Mouse (Mus musculus) thymus, adult 2 months (tissue): ENCODE measurements around the gene Hrct1.

ENCODE experiments used
- CTCF ChIP-seq: fragments of 200-500 bp; IDR thresholded peaks from 2 replicates; pipeline ENCODE4 v1.5.1; 2012; ENCODE audit warnings: mild to moderate bottlenecking, control low read depth, low read length, moderate library complexity, borderline replicate concordance; ENCODE audit not compliant: control insufficient read depth, poor library complexity, insufficient read depth; ENCODE audit errors: extremely low read depth
- POLR2A ChIP-seq: fragments of 200-500 bp; IDR thresholded peaks from 2 replicates; pipeline ENCODE4 v1.6.1; 2012; ENCODE audit warnings: mild to moderate bottlenecking, low read length, control low read depth, moderate library complexity; ENCODE audit not compliant: control insufficient read depth, poor library complexity, insufficient read depth; ENCODE audit errors: extremely low read depth

- TF ChIP-seq CTCF (no peak), POLR2A (no peak)
These were observed 16.1 kb downstream of the Hrct1 start for GRCm38 (mm10) chr4:43743099-43743498.
